Mouse (Mus musculus): ENCODE data around the gene Tmem125. TPM values are rescaled to one million over a fixed set of nuclear protein-coding genes. Genes with fewer than 3 reads are reported as not detected.
A peak's percentile ranks its signal among the peaks of the same experiment; 100 is the strongest.
"Not testable (repeated sequence)": the region's sequence is repeated elsewhere in the genome, so short reads cannot be mapped to it uniquely, and the experiment has no call there.

The Tmem125 gene
- polyA plus RNA-seq, 1 experiment: not detected

- H3K27me3 ChIP-seq (ENCODE audit: control insufficient read depth, insufficient read depth, low read length): no peaks in the 10 kb centered on the region
- H3K27ac ChIP-seq (ENCODE audit: control insufficient read depth, insufficient read depth, low read depth, low read length): no peak overlapping the region
- H3K4me3 ChIP-seq (ENCODE audit: control insufficient read depth, low read depth, low read length): no peak overlapping the region
- H3K4me1 ChIP-seq (ENCODE audit: control insufficient read depth, insufficient read depth, low read length): peaks cover 4% of the 10 kb centered on the region
- TF ChIP-seq POLR2A (IDR thresholded peaks at IDR 0.05; ENCODE audit: control insufficient read depth, low read depth, low read length) (no peak), CTCF (IDR thresholded peaks at IDR 0.05; ENCODE audit: control insufficient read depth, insufficient read depth, insufficient replicate concordance, low read depth, low read length) (no peak)
- no peaks in the 10 kb centered on the region for H3K36me3 ChIP-seq (ENCODE audit: control insufficient read depth, insufficient read depth, low read length)
Observed at GRCm38 (mm10) chr4:118522248-118522647, 21.6 kb downstream of the Tmem125 start.

DNA sequence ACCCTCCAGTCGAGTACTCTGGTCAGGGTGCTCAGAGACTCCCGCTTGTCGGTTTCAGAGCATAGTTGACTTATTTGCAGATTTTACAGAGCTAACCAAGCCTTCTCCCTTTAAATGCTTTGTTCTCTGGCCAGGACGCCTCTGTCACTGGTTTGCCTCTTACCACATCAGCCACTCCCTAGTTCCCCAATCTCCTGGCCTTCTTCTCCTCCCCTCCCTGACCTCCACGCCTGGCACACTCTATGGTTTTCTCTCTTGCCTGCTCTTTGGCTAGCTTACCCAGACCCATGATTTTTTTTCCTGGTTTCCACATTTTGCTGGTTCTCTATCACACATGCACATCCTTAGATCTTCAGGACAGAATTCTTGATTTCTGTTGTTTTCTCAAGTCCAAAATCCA lies 25.6 kb downstream of the Tmem125 start:
- no peak for TF ChIP-seq POLR2A (IDR thresholded peaks at IDR 0.05; ENCODE audit: control insufficient read depth, low read depth, low read length)
- no peak for TF ChIP-seq CTCF (IDR thresholded peaks at IDR 0.05; ENCODE audit: control insufficient read depth, insufficient read depth, insufficient replicate concordance, low read depth, low read length)
- no peak overlapping the region for H3K4me3 ChIP-seq (ENCODE audit: control insufficient read depth, low read depth, low read length)
- H3K27ac ChIP-seq (ENCODE audit: control insufficient read depth, insufficient read depth, low read depth, low read length): no peak overlapping the region
- H3K4me1 ChIP-seq (ENCODE audit: control insufficient read depth, insufficient read depth, low read length): peaks cover 11% of the 10 kb centered on the region
- H3K36me3 ChIP-seq (ENCODE audit: control insufficient read depth, insufficient read depth, low read length): no peaks in the 10 kb centered on the region
- H3K27me3 ChIP-seq (ENCODE audit: control insufficient read depth, insufficient read depth, low read length): no peaks in the 10 kb centered on the region

- Histone ChIP-seq H3K27me3 (ENCODE audit: control insufficient read depth, insufficient read depth, low read length) (no peaks in the 10 kb centered on the region), H3K4me1 (ENCODE audit: control insufficient read depth, insufficient read depth, low read length) (peaks cover 11% of the 10 kb centered on the region), H3K4me3 (ENCODE audit: control insufficient read depth, low read depth, low read length) (no peak overlapping the region; the same call in 1 of the 2 replicates), H3K27ac (ENCODE audit: control insufficient read depth, insufficient read depth, low read depth, low read length) (no peak overlapping the region), H3K36me3 (ENCODE audit: control insufficient read depth, insufficient read depth, low read length) (no peaks in the 10 kb centered on the region)
- TF ChIP-seq CTCF (IDR thresholded peaks at IDR 0.05; ENCODE audit: control insufficient read depth, insufficient read depth, insufficient replicate concordance, low read depth, low read length) (no peak), POLR2A (IDR thresholded peaks at IDR 0.05; ENCODE audit: control insufficient read depth, low read depth, low read length) (no peak)
Observed at GRCm38 (mm10) chr4:118517497-118518146, 26.2 kb downstream of the Tmem125 start.

DNA sequence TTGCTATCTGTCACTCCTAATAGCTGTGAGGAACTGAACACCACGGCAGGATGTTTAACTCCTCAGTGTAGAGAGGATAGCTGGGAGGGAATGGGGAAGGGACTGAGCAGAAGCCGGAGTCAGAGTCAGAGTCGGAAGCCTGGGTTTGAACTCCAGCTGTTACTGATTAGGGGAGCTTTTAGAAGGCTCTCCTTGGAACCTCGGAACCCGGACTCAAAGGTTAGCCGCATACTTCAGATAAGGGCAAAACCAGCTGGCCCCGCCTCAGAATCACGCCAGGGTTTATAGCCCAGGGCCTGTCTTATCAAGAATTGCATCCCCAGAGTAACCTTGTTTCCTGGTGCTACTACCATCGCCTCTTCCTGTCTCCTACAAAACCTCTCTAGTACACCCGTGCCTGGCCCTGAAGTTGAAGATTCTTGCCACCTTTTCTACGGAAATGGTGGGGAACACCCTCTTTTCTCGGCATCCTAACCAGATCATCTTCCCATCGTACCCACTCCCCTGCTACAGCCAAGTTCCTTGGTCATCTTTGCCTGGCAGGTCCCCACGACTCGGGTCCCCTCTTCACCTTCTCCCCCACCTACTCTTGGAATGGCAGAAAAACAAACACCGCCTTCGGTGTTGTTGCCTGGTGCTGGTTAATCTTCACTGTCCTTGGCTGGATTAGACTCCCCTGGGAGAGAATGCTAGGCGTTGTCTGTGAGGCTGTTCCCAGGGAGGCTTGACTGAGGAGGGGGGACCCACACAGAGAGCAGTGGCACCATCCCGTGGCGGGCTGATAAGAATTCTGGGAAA lies 26.9 kb downstream of the Tmem125 start:
- H3K4me3 ChIP-seq (ENCODE audit: control insufficient read depth, low read depth, low read length): peak overlapping the region; percentile 52
- no peak for TF ChIP-seq CTCF (IDR thresholded peaks at IDR 0.05; ENCODE audit: control insufficient read depth, insufficient read depth, insufficient replicate concordance, low read depth, low read length)
- no peak for TF ChIP-seq POLR2A (IDR thresholded peaks at IDR 0.05; ENCODE audit: control insufficient read depth, low read depth, low read length)
- no peak overlapping the region for H3K27ac ChIP-seq (ENCODE audit: control insufficient read depth, insufficient read depth, low read depth, low read length)

GRCm38 (mm10) chr4:118509050-118509449 lies 34.8 kb downstream of the Tmem125 start:
- H3K36me3 ChIP-seq (ENCODE audit: control insufficient read depth, insufficient read depth, low read length): no peaks in the 10 kb centered on the region
- no peak overlapping the region for H3K27ac ChIP-seq (ENCODE audit: control insufficient read depth, insufficient read depth, low read depth, low read length)

More for the DNA sequence above, 26.9 kb downstream of the Tmem125 start:
- no peaks in the 10 kb centered on the region for H3K36me3 ChIP-seq (ENCODE audit: control insufficient read depth, insufficient read depth, low read length)
- peaks cover 11% of the 10 kb centered on the region for H3K4me1 ChIP-seq (ENCODE audit: control insufficient read depth, insufficient read depth, low read length)
- no peaks in the 10 kb centered on the region for H3K27me3 ChIP-seq (ENCODE audit: control insufficient read depth, insufficient read depth, low read length)

GRCm38 (mm10) chr4:118507171-118507570 lies 36.7 kb downstream of the Tmem125 start:
- H3K36me3 ChIP-seq (ENCODE audit: control insufficient read depth, insufficient read depth, low read length); H3K4me1 ChIP-seq (ENCODE audit: control insufficient read depth, insufficient read depth, low read length); H3K27me3 ChIP-seq (ENCODE audit: control insufficient read depth, insufficient read depth, low read length); H3K4me3 ChIP-seq (ENCODE audit: control insufficient read depth, low read depth, low read length); H3K27ac ChIP-seq (ENCODE audit: control insufficient read depth, insufficient read depth, low read depth, low read length): not testable (repeated sequence)

More at GRCm38 (mm10) chr4:118509050-118509449, 34.8 kb downstream of the Tmem125 start:
- TF ChIP-seq POLR2A (IDR thresholded peaks at IDR 0.05; ENCODE audit: control insufficient read depth, low read depth, low read length): no peak
- TF ChIP-seq CTCF (IDR thresholded peaks at IDR 0.05; ENCODE audit: control insufficient read depth, insufficient read depth, insufficient replicate concordance, low read depth, low read length): no peak
- no peak overlapping the region for H3K4me3 ChIP-seq (ENCODE audit: control insufficient read depth, low read depth, low read length)
- no peaks in the 10 kb centered on the region for H3K4me1 ChIP-seq (ENCODE audit: control insufficient read depth, insufficient read depth, low read length)
- no peaks in the 10 kb centered on the region for H3K27me3 ChIP-seq (ENCODE audit: control insufficient read depth, insufficient read depth, low read length)

GRCm38 (mm10) chr4:118505551-118505950 lies 38.3 kb downstream of the Tmem125 start:
- Histone ChIP-seq H3K4me1 (ENCODE audit: control insufficient read depth, insufficient read depth, low read length) (no peaks in the 10 kb centered on the region), H3K27me3 (ENCODE audit: control insufficient read depth, insufficient read depth, low read length) (no peaks in the 10 kb centered on the region), H3K4me3 (ENCODE audit: control insufficient read depth, low read depth, low read length) (no peak overlapping the region), H3K27ac (ENCODE audit: control insufficient read depth, insufficient read depth, low read depth, low read length) (no peak overlapping the region), H3K36me3 (ENCODE audit: control insufficient read depth, insufficient read depth, low read length) (no peaks in the 10 kb centered on the region)
- no peak for TF ChIP-seq POLR2A (IDR thresholded peaks at IDR 0.05; ENCODE audit: control insufficient read depth, low read depth, low read length)
- TF ChIP-seq CTCF (IDR thresholded peaks at IDR 0.05; ENCODE audit: control insufficient read depth, insufficient read depth, insufficient replicate concordance, low read depth, low read length): no peak
